Mouse (Mus musculus): ENCODE data around the gene Fcer2a.

- TF ChIP-seq POLR2A (IDR thresholded peaks at IDR 0.05; ENCODE audit: insufficient read depth, low read depth, low read length) = no peak
- no peak for TF ChIP-seq EP300 (IDR thresholded peaks at IDR 0.05; ENCODE audit: insufficient read depth, low read depth, low read length)
- TF ChIP-seq CTCF (IDR thresholded peaks at IDR 0.05) = no peak
Observed at GRCm38 (mm10) chr8:3711646-3712045, 17.7 kb upstream of the Fcer2a start.

Data from heart, adult 2 months (tissue).